In the genomic region with DNA sequence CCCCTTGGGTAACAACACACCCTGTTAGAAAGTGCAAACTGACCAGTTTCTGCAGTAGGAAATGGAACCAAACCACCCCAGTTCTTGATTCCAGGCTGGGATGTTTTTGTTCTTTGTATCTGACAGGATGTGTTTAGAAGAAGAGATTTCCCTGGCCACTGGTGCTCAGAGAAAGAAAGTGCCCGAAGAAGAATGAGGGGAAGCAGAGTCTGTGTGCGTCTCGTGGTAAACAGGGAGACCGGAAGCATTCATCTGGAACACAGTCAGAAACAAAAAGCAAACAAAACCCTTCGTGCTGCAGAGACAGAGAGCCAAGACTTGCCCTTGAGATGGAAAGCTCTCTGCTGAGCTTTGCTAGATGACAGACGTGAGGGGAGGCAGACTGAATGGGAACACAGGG, we compare ENCODE assay signal across 9 mouse cellular contexts. TPM values are rescaled to one million over a fixed set of nuclear protein-coding genes. Genes with fewer than 3 reads are reported as not detected.
DNase-seq lines count a peak whose midpoint lies in the region; ATAC-seq and TF ChIP-seq lines count a peak whose summit lies in the region.
"Had no signal": no experiment of that assay in that cellular context is flagged by ENCODE, and none has a peak within 500 bp of the region (broad histone marks: within the 10 kb centered on the region; RNA-seq: fewer than 3 reads in every experiment).

No protein-coding gene starts in this region.

- H3K4me1 ChIP-seq in heart, postnatal 0 days (ENCODE audit: control insufficient read depth, insufficient read depth), result peaks cover 23% of the 10 kb centered on the region
- H3K4me1 ChIP-seq in liver, embryonic 11.5 days (replicated peaks; ENCODE audit: control insufficient read depth, insufficient read depth, low read length), result no peaks in the 10 kb centered on the region
- peaks cover 13% of the 10 kb centered on the region for H3K4me1 ChIP-seq in stomach, embryonic 16.5 days (ENCODE audit: control insufficient read depth, insufficient read depth, low read length)

- peak overlapping the region; percentile 85 for H3K27ac ChIP-seq in gastrocnemius, adult 2 months
- peak overlapping the region; percentile 84 for H3K27ac ChIP-seq in heart, postnatal 0 days (ENCODE audit: low read depth)
- H3K27ac ChIP-seq in liver, embryonic 11.5 days (ENCODE audit: low read depth, low read length), result 0 out of 2 replicates have a peak overlapping the region, but pooled peaks have one; percentile 48
- H3K27ac ChIP-seq in stomach, embryonic 16.5 days (ENCODE audit: low read length), result peak overlapping the region; percentile 43
- H3K27ac ChIP-seq: macrophage had no signal

- no peaks in the 10 kb centered on the region for H3K36me3 ChIP-seq in heart, postnatal 0 days (replicated peaks; ENCODE audit: control insufficient read depth, insufficient read depth, low read length)
- H3K36me3 ChIP-seq in liver, embryonic 11.5 days (ENCODE audit: control insufficient read depth, insufficient read depth, low read length), result no peaks in the 10 kb centered on the region
- no peaks in the 10 kb centered on the region for H3K36me3 ChIP-seq in stomach, embryonic 16.5 days (ENCODE audit: control insufficient read depth, insufficient read depth, low read length)

- TF ChIP-seq EP300 in heart, postnatal 0 days (IDR thresholded peaks at IDR 0.05; ENCODE audit: low read depth), result peak; percentile 43; the same call in 1 of the 2 replicates

- H3K4me2 ChIP-seq in heart, postnatal 0 days (ENCODE audit: low read depth, low read length), result no peak overlapping the region
- no peak overlapping the region for H3K4me2 ChIP-seq in liver, embryonic 11.5 days
- no peak overlapping the region for H3K4me2 ChIP-seq in stomach, embryonic 16.5 days (ENCODE audit: low read depth, low read length)

- no peak overlapping the region for H3K9ac ChIP-seq in heart, postnatal 0 days (replicated peaks; ENCODE audit: low read depth, low read length)
- H3K9ac ChIP-seq in liver, embryonic 11.5 days (ENCODE audit: low read depth, low read length), result no peak overlapping the region
- peak overlapping the region; percentile 9; the same call in 1 of the 2 replicates for H3K9ac ChIP-seq in stomach, embryonic 16.5 days (ENCODE audit: low read length)

- no peaks in the 10 kb centered on the region for H3K27me3 ChIP-seq in heart, postnatal 0 days (ENCODE audit: control insufficient read depth, insufficient read depth, low read length)
- H3K27me3 ChIP-seq in liver, embryonic 11.5 days (replicated peaks; ENCODE audit: control insufficient read depth, insufficient read depth, low read length), result no peaks in the 10 kb centered on the region
- H3K27me3 ChIP-seq in stomach, embryonic 16.5 days (ENCODE audit: control insufficient read depth, insufficient read depth, low read length), result no peaks in the 10 kb centered on the region

- DNase-seq in gastrocnemius, adult 2 months, result no peak
- no peak for DNase-seq in gastrocnemius, postnatal 36 days
- DNase-seq in adrenal gland, adult 8-10 months, result peak; percentile 41
- peak; percentile 67 for DNase-seq in heart, postnatal 0 days (ENCODE audit: low spot score)
- no peak for DNase-seq in liver, embryonic 11.5 days (ENCODE audit: low spot score)
- no peak for DNase-seq in retina, embryonic 14.5 days (ENCODE audit: low spot score)
- no peak for DNase-seq in spleen, postnatal 14 days (ENCODE audit: low spot score in 2 of 2)

- no peaks in the 10 kb centered on the region for H3K9me3 ChIP-seq in heart, postnatal 0 days (replicated peaks; ENCODE audit: control insufficient read depth, low read length)
- no peaks in the 10 kb centered on the region for H3K9me3 ChIP-seq in liver, embryonic 11.5 days (ENCODE audit: control insufficient read depth, low read length)
- no peaks in the 10 kb centered on the region for H3K9me3 ChIP-seq in stomach, embryonic 16.5 days (replicated peaks; ENCODE audit: control insufficient read depth, low read length)

- intact Hi-C loops in gastrocnemius, adult 2 months (cut with DNase I), result loop anchor here (1.0 to 2.0 kb wide), 3 partner anchors 20 to 57 kb away; no protein-coding TSS in a partner anchor
- intact Hi-C loops in gastrocnemius, postnatal 36 days (cut with DNase I), result no loop called here

- no peak for TF ChIP-seq CTCF in gastrocnemius, adult 2 months (IDR thresholded peaks at IDR 0.05)
- no peak for TF ChIP-seq CTCF in heart, postnatal 0 days (IDR thresholded peaks at IDR 0.05; ENCODE audit: low read depth)

- 37% methylated on average over 6 of the region's 6 CpGs for WGBS in heart, postnatal 0 days
- WGBS in liver, embryonic 11.5 days, result 35% methylated on average over 6 of the region's 6 CpGs
- WGBS in stomach, embryonic 16.5 days, result 8% methylated on average over 6 of the region's 6 CpGs

- no peak overlapping the region; the same call in 1 of the 2 replicates for H3K4me3 ChIP-seq in gastrocnemius, adult 2 months
- no peak overlapping the region for H3K4me3 ChIP-seq in heart, postnatal 0 days (ENCODE audit: low read depth, low read length)
- no peak overlapping the region for H3K4me3 ChIP-seq in liver, embryonic 11.5 days (ENCODE audit: low read depth, low read length)
- no peak overlapping the region for H3K4me3 ChIP-seq in stomach, embryonic 16.5 days (replicated peaks; ENCODE audit: low read length)

- peak; percentile 58 for ATAC-seq in heart, postnatal 0 days (ENCODE audit: insufficient read depth, low read depth)
- ATAC-seq in liver, embryonic 11.5 days (replicated peaks; ENCODE audit: low FRiP score), result no peak
- ATAC-seq in stomach, embryonic 16.5 days (ENCODE audit: insufficient read depth, low FRiP score), result no peak

RNA-seq across cellular contexts. Expression of a gene that starts 32.0 kb away (rescaled TPM):
- 10 to 100 TPM; 55.2 to 80.0 TPM for total RNA-seq in gastrocnemius, adult 2 months (2021)
- total RNA-seq in gastrocnemius, postnatal 36 days (2021), result 10 to 100 TPM; 54.0 to 66.3 TPM
- 100 to 1,000 TPM; 153 to 206 (median 181) TPM for total RNA-seq in adrenal gland, adult 8-10 months (2022)
- 60.4 and 61.7 TPM in 2 replicates for total RNA-seq in heart, postnatal 0 days (2014; rRNA removed; ENCODE audit: low replicate concordance)
- 39.5 and 40.3 TPM in 2 replicates for polyA plus RNA-seq in heart, postnatal 0 days (2015; fragmentation: Nextera tagmentation; extraction: Ambion mirVana)
- polyA plus RNA-seq in liver, embryonic 11.5 days (2014; fragmentation: Nextera tagmentation; extraction: Ambion mirVana), result 27.0 and 34.1 TPM in 2 replicates
- polyA plus RNA-seq in stomach, embryonic 16.5 days (2015; fragmentation: Nextera tagmentation; extraction: Ambion mirVana), result 46.7 and 52.9 TPM in 2 replicates

Comparison
In these comparisons a context has a peak if more than half of its experiments do, and no peak if none do; other contexts are left out.
1. DNase-seq: peak in adrenal gland, adult 8-10 months (single experiment) and heart, postnatal 0 days (single experiment); none in gastrocnemius, adult 2 months (single experiment), gastrocnemius, postnatal 36 days (0 of 2), liver, embryonic 11.5 days (single experiment), retina, embryonic 14.5 days (single experiment) and spleen, postnatal 14 days (0 of 2).
2. Peak in every context shown above with its lines, with median percentiles within 50 percentile points of each other: H3K27ac ChIP-seq.